Mouse (Mus musculus) naive thymus-derived CD4-positive, alpha-beta T cell, adult 2 months (primary cell): ENCODE measurements around the gene Gm49673.
A peak's percentile ranks its signal among the peaks of the same experiment; 100 is the strongest.
"Not testable (repeated sequence)": the region's sequence is repeated elsewhere in the genome, so short reads cannot be mapped to it uniquely, and the experiment has no call there.

ENCODE experiments used
- DNase-seq: peaks from one replicate; pipeline ENCODE4 v3.0.0-alpha.2; 2011; ENCODE audit warnings: low read depth

Gm49673 gene

GRCm38 (mm10) chr17:8147439-8148316, at the start of gene Gm49673, which contains the start of gene Rnaset2a:
Gene Gm49673, minus strand, starts transcription at chr17:8147788.
Gene Rnaset2a, minus strand, starts transcription at chr17:8148097.
- peak; percentile 51 for DNase-seq

- peak; percentile 9 for DNase-seq
These were observed 48.2 kb upstream of the Gm49673 start for GRCm38 (mm10) chr17:8195685-8196376.

GRCm38 (mm10) chr17:8193678-8194077, 46.1 kb upstream of the Gm49673 start:
- DNase-seq: no peak

- no peak for DNase-seq
These were observed 36.6 kb upstream of the Gm49673 start for GRCm38 (mm10) chr17:8184217-8184616.

- no peak for DNase-seq
These were observed 36.2 kb upstream of the Gm49673 start for GRCm38 (mm10) chr17:8183815-8184214.

- no peak for DNase-seq
These were observed 29.5 kb upstream of the Gm49673 start for GRCm38 (mm10) chr17:8177090-8177489.

GRCm38 (mm10) chr17:8171081-8171480, 23.5 kb upstream of the Gm49673 start:
- DNase-seq: peak; percentile 33

- DNase-seq: no peak
These were observed 22.7 kb upstream of the Gm49673 start for GRCm38 (mm10) chr17:8170331-8170730.

GRCm38 (mm10) chr17:8167436-8167835, 19.8 kb upstream of the Gm49673 start:
- DNase-seq: not testable (repeated sequence)

- not testable (repeated sequence) for DNase-seq
These were observed 18.9 kb upstream of the Gm49673 start for GRCm38 (mm10) chr17:8166454-8166853.

GRCm38 (mm10) chr17:8165977-8166376, 18.4 kb upstream of the Gm49673 start:
- peak; percentile 21 for DNase-seq

- DNase-seq: peak; percentile 57
These were observed 18.0 kb upstream of the Gm49673 start for GRCm38 (mm10) chr17:8165608-8165945.

- DNase-seq: peak; percentile 56
These were observed 17.4 kb upstream of the Gm49673 start, which contains the start of gene Fgfr1op for GRCm38 (mm10) chr17:8164701-8165607. Gene Fgfr1op, plus strand, starts transcription at chr17:8165501.

GRCm38 (mm10) chr17:8160969-8161368, 13.4 kb upstream of the Gm49673 start:
- peak; percentile 64 for DNase-seq

- not testable (repeated sequence) for DNase-seq
These were observed 11.0 kb upstream of the Gm49673 start for GRCm38 (mm10) chr17:8158627-8159026.

- not testable (repeated sequence) for DNase-seq
These were observed 8.4 kb upstream of the Gm49673 start for GRCm38 (mm10) chr17:8155982-8156381.

GRCm38 (mm10) chr17:8155010-8155409, 7.4 kb upstream of the Gm49673 start:
- DNase-seq: not testable (repeated sequence)

- DNase-seq: peak; percentile 33
These were observed 657 bp downstream of the Gm49673 start for GRCm38 (mm10) chr17:8146931-8147330.

GRCm38 (mm10) chr17:8143802-8144673, 3.5 kb downstream of the Gm49673 start:
- DNase-seq: peak; percentile 41

- DNase-seq: not testable (repeated sequence)
These were observed 7.4 kb downstream of the Gm49673 start for GRCm38 (mm10) chr17:8140210-8140609.

- not testable (repeated sequence) for DNase-seq
These were observed 9.5 kb downstream of the Gm49673 start for GRCm38 (mm10) chr17:8138116-8138515.
